Mouse (Mus musculus) ES-Bruce4 (cell line): Measurements from ENCODE around the gene Lrrk1.

Experiments used
- CTCF ChIP-seq: IDR thresholded peaks from one replicate; pipeline ENCODE4 v1.8.1; 2011; ENCODE audit warnings: low read depth, low read length
- EP300 ChIP-seq: IDR thresholded peaks from 2 replicates; pipeline ENCODE4 v1.6.1; 2011; ENCODE audit warnings: low read depth, low read length; ENCODE audit not compliant: insufficient read depth
- POLR2A ChIP-seq: IDR thresholded peaks from one replicate; pipeline ENCODE4 v1.8.1; 2011; ENCODE audit warnings: low read length; ENCODE audit not compliant: insufficient read depth

DNA sequence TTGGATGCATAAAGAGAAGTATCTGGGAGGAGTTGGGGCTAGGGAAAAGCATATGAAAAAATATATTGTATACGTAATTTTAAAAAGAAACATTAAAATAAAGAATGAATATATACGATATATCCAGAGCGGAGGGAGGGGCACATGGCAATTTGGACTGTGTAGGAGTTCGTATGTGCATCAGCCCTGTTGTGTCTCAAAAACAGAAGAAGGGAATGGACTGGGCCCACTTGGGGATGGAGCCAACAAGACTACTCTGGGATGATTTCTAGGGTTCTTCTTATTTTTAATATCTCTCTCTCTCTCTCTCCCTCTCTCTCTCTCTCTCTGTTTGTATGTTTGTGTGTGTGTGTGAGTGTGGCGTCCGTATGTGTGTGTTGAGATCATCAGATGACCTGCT, 1.7 kb downstream of the Lrrk1 start:
- TF ChIP-seq POLR2A (no peak), EP300 (no peak), CTCF (no peak)
